Mouse (Mus musculus): ENCODE measurements at regions not wholly inside any gene's neighbourhood (a gene's known extent, or its start where the extent isn't known, plus 50 kb on each side); places are given as distances from the start of the nearest gene placed in this dataset.

DNA sequence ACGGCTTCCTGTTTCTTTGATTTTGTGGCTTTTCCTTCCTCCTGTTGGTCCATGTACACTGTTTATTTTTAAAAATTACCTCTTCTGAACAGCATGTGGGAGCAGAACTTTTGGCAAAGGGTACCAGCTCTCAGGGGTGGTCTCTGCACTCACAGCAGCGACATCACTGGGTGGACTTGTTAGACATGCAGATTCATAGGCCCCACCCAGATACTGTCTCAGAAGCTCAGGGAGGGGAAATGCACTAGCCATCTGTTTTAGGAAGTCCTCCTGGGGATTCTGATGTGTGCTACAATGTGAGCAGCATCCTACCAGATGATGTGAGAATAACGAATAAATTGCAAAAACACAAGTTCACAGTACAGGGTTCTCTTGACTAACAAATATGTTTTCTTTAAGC, 243.5 kb upstream of the Arx start:
- Histone ChIP-seq H3K4me1 (ENCODE audit: control insufficient read depth, insufficient read depth, low read length) (no peaks in the 10 kb centered on the region), H3K27ac (no peak overlapping the region), H3K27me3 (ENCODE audit: control insufficient read depth, insufficient read depth, low read length) (no peaks in the 10 kb centered on the region), H3K4me3 (no peak overlapping the region), H3K79me2 (replicated peaks; ENCODE audit: control insufficient read depth, insufficient read depth, low read length) (no peaks in the 10 kb centered on the region), H3K9ac (ENCODE audit: low read depth, low read length) (no peak overlapping the region), H3K36me3 (ENCODE audit: control insufficient read depth, insufficient read depth, low read length) (no peaks in the 10 kb centered on the region)
- TF ChIP-seq POLR2A (IDR thresholded peaks at IDR 0.05; ENCODE audit: insufficient read depth, low read depth, low read length) (no peak), EP300 (IDR thresholded peaks at IDR 0.05; ENCODE audit: insufficient read depth, low read depth, low read length) (no peak), CTCF (IDR thresholded peaks at IDR 0.05) (no peak)
- intact Hi-C loops (cut with DNase I): no loop called here
- WGBS: 40% methylated on average over 3 of the region's 3 CpGs
- DNase-seq: peak in 1 of 2 experiments; percentile 4

DNA sequence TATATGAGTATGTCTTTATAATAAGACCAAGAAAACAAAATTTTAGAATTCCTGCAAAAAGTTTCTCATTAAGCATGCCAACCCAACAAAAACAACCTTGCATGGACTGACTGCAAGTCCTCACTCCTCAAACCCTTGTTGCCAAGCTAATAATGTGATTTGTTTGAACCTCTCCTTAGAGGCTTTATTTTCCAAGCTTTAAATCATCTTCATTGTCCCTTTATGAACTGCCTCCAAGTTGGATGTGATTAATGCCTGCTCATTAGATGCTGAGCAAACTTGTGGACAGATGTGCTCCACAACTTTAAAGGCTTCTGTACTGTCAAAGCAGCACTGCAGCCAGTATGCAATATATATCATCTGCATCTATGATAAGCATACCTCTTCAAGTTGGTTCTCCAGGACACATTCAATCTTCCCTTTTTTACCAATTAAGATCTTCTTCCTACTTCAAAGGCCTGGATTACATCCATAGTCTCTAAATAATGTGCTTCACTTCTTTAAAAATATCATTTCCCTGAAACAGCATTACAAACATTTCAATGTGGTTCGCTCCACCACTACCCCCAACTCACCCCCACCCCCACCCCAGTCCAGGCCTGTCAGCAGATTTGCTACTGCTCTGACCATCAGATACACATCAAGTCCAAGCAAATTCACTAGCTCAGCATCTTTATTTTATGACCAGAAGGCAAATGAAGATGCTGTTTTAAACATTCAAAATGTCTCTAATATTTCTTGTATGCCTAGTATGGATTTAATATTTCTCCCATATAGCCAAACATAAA, 237.1 kb upstream of the Arx start:
- WGBS: 92% methylated on average over 1 of the region's 1 CpGs
- TF ChIP-seq EP300 (IDR thresholded peaks at IDR 0.05; ENCODE audit: insufficient read depth, low read depth, low read length): no peak
- no peaks in the 10 kb centered on the region for H3K27me3 ChIP-seq (ENCODE audit: control insufficient read depth, insufficient read depth, low read length)
- no peak overlapping the region for H3K4me3 ChIP-seq
- no peak overlapping the region for H3K9ac ChIP-seq (ENCODE audit: low read depth, low read length)
- no peak for DNase-seq
- no peaks in the 10 kb centered on the region for H3K36me3 ChIP-seq (ENCODE audit: control insufficient read depth, insufficient read depth, low read length)
- H3K27ac ChIP-seq: no peak overlapping the region
- intact Hi-C loops (cut with DNase I): no loop called here
- no peaks in the 10 kb centered on the region for H3K4me1 ChIP-seq (ENCODE audit: control insufficient read depth, insufficient read depth, low read length)
- H3K79me2 ChIP-seq (replicated peaks; ENCODE audit: control insufficient read depth, insufficient read depth, low read length): no peaks in the 10 kb centered on the region

DNA sequence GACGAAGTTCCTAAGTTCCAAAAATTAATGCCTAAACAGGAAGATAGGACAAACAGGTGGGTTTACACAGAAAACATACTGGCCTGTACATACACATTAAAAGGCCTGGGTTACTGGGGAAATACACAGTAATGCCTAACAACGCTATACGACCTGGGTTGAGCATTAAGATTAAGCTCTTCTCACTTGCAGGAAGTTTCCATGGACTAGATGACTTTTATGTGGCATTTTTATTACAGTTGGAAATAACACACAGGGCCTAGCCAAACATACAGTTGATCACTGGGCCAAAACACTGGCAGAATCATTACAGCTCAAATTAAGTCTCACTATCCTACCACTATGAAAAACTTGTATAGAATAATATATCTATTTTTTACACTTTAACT, 236.5 kb upstream of the Arx start:
- Histone ChIP-seq H3K79me2 (replicated peaks; ENCODE audit: control insufficient read depth, insufficient read depth, low read length) (no peaks in the 10 kb centered on the region), H3K27me3 (ENCODE audit: control insufficient read depth, insufficient read depth, low read length) (no peaks in the 10 kb centered on the region), H3K4me3 (no peak overlapping the region), H3K36me3 (ENCODE audit: control insufficient read depth, insufficient read depth, low read length) (no peaks in the 10 kb centered on the region), H3K27ac (no peak overlapping the region), H3K9ac (ENCODE audit: low read depth, low read length) (no peak overlapping the region), H3K4me1 (ENCODE audit: control insufficient read depth, insufficient read depth, low read length) (no peaks in the 10 kb centered on the region)
- no peak for DNase-seq
- TF ChIP-seq CTCF (IDR thresholded peaks at IDR 0.05): no peak
- no peak for TF ChIP-seq POLR2A (IDR thresholded peaks at IDR 0.05; ENCODE audit: insufficient read depth, low read depth, low read length)
- TF ChIP-seq EP300 (IDR thresholded peaks at IDR 0.05; ENCODE audit: insufficient read depth, low read depth, low read length): no peak
- WGBS: 67% methylated on average over 3 of the region's 3 CpGs
- intact Hi-C loops (cut with DNase I): no loop called here

DNA sequence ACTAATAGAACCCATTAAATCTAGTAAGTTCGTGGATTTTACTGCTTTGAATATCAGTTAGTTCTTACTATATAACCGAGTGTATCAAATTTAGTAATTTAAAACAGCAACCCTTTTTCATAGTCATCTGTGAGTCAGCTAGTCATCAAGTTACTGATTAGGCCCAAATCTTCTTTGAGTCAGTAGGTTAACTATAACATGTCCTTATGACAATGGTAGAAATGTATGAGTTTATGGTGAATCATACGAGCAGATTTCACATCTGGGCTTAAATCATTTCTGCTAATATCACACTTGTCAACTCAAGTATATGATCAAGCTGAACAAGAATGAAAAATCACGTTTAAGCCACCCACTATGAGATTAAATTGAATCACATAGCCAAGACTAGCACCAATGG, 226.7 kb upstream of the Arx start:
- TF ChIP-seq CTCF (IDR thresholded peaks at IDR 0.05) (no peak), POLR2A (IDR thresholded peaks at IDR 0.05; ENCODE audit: insufficient read depth, low read depth, low read length) (no peak), EP300 (IDR thresholded peaks at IDR 0.05; ENCODE audit: insufficient read depth, low read depth, low read length) (no peak)
- Histone ChIP-seq H3K9ac (ENCODE audit: low read depth, low read length) (no peak overlapping the region), H3K4me1 (ENCODE audit: control insufficient read depth, insufficient read depth, low read length) (no peaks in the 10 kb centered on the region), H3K79me2 (replicated peaks; ENCODE audit: control insufficient read depth, insufficient read depth, low read length) (no peaks in the 10 kb centered on the region), H3K36me3 (ENCODE audit: control insufficient read depth, insufficient read depth, low read length) (no peaks in the 10 kb centered on the region), H3K27me3 (ENCODE audit: control insufficient read depth, insufficient read depth, low read length) (no peaks in the 10 kb centered on the region), H3K4me3 (no peak overlapping the region), H3K27ac (no peak overlapping the region)
- intact Hi-C loops (cut with DNase I): no loop called here
- 67% methylated on average over 4 of the region's 4 CpGs for WGBS
- DNase-seq: no peak

DNA sequence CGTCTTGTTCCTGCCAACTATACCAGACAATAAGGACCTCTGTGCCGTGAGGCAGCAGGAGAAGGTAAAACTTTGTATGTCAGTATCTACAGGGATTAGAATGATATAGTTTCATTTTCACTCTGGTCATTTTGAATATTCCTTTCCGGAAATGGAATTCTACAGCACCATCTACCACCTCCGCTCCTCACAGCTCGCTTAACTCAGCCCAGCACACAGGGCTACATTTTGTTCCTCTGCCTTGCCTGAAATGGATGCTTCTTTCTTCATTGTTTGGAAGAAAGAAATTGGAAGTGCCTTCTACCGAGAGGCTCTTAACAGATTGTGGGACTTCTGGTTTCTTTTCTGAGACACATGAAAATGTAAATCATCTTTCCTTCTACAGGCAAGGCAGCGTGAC, 217.4 kb upstream of the Arx start:
- no peak overlapping the region for H3K9ac ChIP-seq (ENCODE audit: low read depth, low read length)
- no peak for TF ChIP-seq CTCF (IDR thresholded peaks at IDR 0.05)
- no peak for TF ChIP-seq EP300 (IDR thresholded peaks at IDR 0.05; ENCODE audit: insufficient read depth, low read depth, low read length)
- H3K4me1 ChIP-seq (ENCODE audit: control insufficient read depth, insufficient read depth, low read length): no peaks in the 10 kb centered on the region
- H3K27me3 ChIP-seq (ENCODE audit: control insufficient read depth, insufficient read depth, low read length): no peaks in the 10 kb centered on the region
- no peaks in the 10 kb centered on the region for H3K36me3 ChIP-seq (ENCODE audit: control insufficient read depth, insufficient read depth, low read length)
- intact Hi-C loops (cut with DNase I): loop anchor here (1.0 to 5.0 kb wide), 3 partner anchors 398 to 818 kb away; no protein-coding TSS in a partner anchor
- 59% methylated on average over 7 of the region's 7 CpGs for WGBS
- H3K79me2 ChIP-seq (replicated peaks; ENCODE audit: control insufficient read depth, insufficient read depth, low read length): no peaks in the 10 kb centered on the region
- H3K4me3 ChIP-seq: no peak overlapping the region
- no peak overlapping the region for H3K27ac ChIP-seq
- DNase-seq: no peak

DNA sequence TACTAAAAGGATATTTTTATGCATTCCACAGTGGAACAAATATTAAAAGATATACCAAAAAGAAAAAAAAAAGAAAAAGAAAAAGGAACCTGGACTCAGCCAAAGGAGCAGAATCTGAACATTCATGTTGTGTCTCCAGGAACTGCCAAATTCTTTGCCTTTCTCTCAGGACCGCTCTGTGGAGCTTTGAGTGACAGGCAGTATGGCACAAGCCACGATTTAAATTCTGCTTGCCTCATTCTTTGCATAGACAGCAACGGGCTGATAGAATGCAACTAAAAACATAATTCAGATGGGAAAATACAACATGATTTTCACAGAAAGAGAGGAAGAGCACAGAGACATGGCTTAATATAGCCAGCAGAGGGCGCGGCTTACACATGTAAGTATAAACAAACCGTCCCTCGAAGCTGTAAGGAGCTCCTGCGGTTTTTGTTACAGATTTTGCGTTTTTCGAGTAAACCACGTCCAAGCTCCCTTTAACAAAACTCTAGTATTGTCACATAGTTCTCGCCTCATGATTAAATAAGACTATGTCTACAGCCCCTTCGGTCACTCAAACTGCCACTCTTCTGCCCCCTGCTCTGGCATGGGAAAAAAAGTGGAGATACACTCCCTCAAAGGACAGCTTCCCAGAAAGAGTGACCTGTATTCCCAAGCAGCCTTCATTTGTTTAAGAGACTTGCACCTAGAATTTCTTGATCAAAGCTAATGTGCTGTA, 216.5 kb upstream of the Arx start:
- peak; percentile 25 to 30 for DNase-seq
- Histone ChIP-seq H3K9ac (ENCODE audit: low read depth, low read length) (no peak overlapping the region), H3K27ac (no peak overlapping the region), H3K79me2 (replicated peaks; ENCODE audit: control insufficient read depth, insufficient read depth, low read length) (no peaks in the 10 kb centered on the region), H3K4me1 (ENCODE audit: control insufficient read depth, insufficient read depth, low read length) (no peaks in the 10 kb centered on the region), H3K4me3 (no peak overlapping the region), H3K27me3 (ENCODE audit: control insufficient read depth, insufficient read depth, low read length) (no peaks in the 10 kb centered on the region), H3K36me3 (ENCODE audit: control insufficient read depth, insufficient read depth, low read length) (no peaks in the 10 kb centered on the region)
- intact Hi-C loops (cut with DNase I): loop anchor here (1.0 to 5.0 kb wide), 3 partner anchors 397 to 818 kb away; no protein-coding TSS in a partner anchor
- 9% methylated on average over 13 of the region's 13 CpGs for WGBS
- TF ChIP-seq CTCF (IDR thresholded peaks at IDR 0.05) (peak; percentile 83), EP300 (IDR thresholded peaks at IDR 0.05; ENCODE audit: insufficient read depth, low read depth, low read length) (no peak), POLR2A (IDR thresholded peaks at IDR 0.05; ENCODE audit: insufficient read depth, low read depth, low read length) (no peak)

Measured in heart, adult 2 months (tissue).